Mouse (Mus musculus): ENCODE results near the gene Nadk.
A peak's percentile ranks its signal among the peaks of the same experiment; 100 is the strongest.
"Not testable (repeated sequence)": the region's sequence is repeated elsewhere in the genome, so short reads cannot be mapped to it uniquely, and the experiment has no call there.

The Nadk gene

DNA sequence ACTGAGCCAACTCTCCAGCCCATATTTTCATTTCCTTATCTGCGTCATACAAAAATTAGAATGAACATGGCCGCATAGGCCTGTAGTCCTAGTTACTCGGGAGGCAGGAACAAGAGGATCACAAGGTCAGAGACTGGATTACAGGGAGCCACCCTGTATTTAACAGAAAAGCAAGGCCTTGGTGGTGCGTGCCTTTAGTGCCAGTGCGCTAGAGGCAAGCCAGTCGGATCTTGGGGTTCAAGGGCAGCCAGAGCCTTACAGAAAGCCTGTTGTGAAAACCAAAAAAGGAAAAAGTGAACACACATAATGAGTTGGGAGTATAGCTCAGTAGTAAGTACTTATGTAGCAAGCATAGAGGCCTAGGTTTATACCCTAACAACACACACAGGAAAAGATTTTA lies 7.6 kb downstream of the Nadk start:
- DNase-seq (ENCODE audit: low spot score in 2 of 2): no peak

- DNase-seq (ENCODE audit: low spot score in 2 of 2): not testable (repeated sequence)
Observed at GRCm38 (mm10) chr4:155570315-155570714, 8.1 kb downstream of the Nadk start.

DNA sequence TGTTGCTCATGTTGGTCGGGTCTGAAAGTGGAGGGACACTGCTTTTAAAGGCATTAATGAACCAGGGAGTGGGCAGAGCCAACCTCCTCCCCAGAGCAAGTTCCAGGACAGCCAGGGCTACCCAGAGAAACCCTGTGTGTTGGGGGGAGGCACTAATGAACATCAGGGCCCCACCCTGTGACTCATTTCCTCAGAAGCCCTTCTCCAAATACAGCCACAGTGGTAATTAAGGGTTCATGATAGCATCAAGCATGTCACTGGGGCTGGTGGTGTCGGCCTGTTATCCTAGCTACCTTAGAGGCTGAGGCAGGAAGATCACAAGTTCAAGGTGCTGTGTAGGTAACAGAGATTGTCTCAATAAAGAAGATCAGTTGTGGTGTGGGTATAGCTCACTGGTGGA lies 9.3 kb downstream of the Nadk start:
- DNase-seq (ENCODE audit: low spot score in 2 of 2): no peak

- DNase-seq (ENCODE audit: low spot score in 2 of 2): no peak
Observed at GRCm38 (mm10) chr4:155573155-155573554, 11.0 kb downstream of the Nadk start.

- DNase-seq (ENCODE audit: low spot score in 2 of 2): no peak
Observed at GRCm38 (mm10) chr4:155573876-155574275, 11.7 kb downstream of the Nadk start.

DNA sequence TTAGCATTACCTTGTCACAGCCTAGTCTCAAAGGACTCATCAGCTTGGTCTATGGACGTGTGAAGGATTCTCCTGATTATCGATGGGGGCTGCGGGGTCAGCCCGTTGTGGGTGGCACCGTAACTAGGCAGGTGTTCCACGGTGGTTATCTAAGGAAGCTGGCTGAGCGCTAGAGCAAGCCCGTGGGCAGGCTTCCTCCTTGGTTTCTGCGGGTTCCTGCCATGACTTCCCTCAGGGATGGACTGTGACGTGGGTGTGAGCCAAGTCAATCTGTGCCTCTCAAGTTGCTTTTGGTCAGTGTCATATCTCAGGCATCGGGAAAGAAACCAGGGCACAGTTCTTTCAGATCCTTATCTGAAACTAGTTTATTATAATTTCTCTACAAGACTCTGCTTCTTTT lies 12.8 kb downstream of the Nadk start:
- DNase-seq (ENCODE audit: low spot score in 2 of 2): no peak

DNA sequence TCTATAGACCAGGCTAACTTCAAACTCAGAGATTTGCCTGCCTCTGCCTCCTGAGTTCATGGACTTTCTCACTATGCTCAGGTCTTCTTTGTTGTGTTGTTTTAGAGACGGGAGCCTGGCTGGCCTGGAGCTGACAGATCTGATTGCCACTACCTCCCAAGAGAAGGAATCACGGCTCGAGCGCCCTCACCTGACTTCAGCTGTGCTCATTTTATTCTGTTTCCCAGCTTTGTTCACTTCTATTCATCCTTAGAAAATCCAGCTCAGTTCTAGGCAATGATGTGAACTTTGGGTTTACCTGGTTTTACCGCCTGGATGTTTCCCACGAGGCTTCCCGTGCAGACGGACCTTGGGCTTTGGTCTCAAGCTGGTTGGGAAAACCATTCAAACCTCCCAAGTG lies 13.3 kb downstream of the Nadk start:
- no peak for DNase-seq (ENCODE audit: low spot score in 2 of 2)

DNA sequence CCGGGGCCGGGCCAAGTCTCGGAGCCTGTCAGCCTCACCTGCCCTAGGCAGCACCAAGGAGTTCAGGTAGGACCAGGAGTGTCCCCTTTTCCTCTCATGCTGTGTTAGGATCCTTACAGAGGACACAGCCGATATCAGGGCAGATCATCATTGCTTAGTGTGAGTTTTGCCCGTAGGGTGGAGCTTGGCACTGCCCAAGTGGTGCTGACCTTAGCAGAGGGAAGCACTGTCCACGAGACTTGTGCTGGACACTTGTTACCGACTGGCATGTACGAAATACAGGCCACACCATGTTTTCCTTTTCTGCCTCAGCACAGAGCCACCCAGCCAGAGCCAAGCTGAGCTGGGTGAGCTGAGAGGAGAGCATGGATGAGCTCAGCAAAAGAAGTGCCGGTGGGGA lies 15.0 kb downstream of the Nadk start:
- no peak for DNase-seq (ENCODE audit: low spot score in 2 of 2)

GRCm38 (mm10) chr4:155577741-155578140 lies 15.6 kb downstream of the Nadk start:
- DNase-seq (ENCODE audit: low spot score in 2 of 2): no peak

DNA sequence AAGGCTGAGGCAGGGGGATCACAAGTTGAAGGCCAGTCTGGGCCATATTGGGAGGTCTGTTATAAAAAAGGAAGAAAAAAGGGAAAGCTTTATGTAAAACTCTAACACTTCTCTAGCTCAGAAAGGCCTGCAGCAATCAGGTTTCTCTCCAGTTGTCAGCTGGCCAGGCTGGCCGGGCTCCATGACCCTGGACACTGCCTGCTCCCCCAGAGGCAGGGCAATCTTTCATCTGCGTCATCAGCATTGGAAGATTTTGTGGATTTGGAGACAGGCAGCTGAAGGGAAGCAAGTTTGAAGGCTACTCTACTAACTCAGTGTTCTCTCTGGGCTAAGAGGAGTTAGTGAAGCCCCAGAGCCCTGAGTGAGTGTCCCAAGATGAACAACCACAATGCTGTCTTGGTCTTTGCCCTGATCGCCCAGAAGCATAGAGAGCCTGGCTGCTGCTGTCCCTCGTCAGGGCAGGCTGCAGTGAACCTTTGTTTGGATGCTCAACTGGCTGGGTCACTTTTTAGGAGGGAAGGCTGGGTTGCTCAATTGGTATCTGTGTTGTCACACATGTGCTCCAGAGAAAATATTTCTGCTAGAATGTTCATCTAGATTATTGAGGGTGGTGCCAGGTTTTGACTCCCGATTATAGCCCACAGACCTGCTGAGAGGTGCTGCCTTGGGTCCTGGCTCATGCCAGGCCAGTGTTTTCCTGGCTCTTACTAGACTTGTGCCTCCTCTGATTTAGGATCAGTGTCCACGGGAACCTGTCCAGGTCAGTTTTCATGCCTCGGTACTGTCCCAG lies 16.4 kb downstream of the Nadk start:
- no peak for DNase-seq (ENCODE audit: low spot score in 2 of 2)

GRCm38 (mm10) chr4:155580420-155580819 lies 18.2 kb downstream of the Nadk start:
- DNase-seq (ENCODE audit: low spot score in 2 of 2): peak in 1 of 2 experiments; percentile 70

- DNase-seq (ENCODE audit: low spot score in 2 of 2): no peak
Observed at GRCm38 (mm10) chr4:155582279-155582905, 20.2 kb downstream of the Nadk start.

DNA sequence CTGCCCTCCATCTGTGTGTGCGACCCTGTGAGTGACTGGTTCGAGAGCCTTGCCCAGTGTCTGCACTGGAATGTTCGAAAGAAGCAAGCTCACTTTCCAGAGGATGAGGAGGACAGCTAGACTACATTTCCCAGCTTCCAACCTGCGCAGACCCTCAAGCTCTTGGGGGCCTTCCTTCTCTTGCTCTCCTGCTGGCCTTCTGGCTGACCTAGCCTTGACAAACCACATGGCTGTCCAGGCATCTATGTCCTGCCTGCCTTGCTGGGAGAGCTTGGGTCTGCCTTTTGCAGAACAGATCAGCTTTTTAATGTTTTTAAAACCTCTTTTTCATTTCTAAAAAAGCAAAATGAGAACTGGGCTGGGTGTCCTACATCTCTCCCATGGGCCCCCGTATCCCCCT lies 27.2 kb downstream of the Nadk start:
- no peak for DNase-seq (ENCODE audit: low spot score in 2 of 2)

DNA sequence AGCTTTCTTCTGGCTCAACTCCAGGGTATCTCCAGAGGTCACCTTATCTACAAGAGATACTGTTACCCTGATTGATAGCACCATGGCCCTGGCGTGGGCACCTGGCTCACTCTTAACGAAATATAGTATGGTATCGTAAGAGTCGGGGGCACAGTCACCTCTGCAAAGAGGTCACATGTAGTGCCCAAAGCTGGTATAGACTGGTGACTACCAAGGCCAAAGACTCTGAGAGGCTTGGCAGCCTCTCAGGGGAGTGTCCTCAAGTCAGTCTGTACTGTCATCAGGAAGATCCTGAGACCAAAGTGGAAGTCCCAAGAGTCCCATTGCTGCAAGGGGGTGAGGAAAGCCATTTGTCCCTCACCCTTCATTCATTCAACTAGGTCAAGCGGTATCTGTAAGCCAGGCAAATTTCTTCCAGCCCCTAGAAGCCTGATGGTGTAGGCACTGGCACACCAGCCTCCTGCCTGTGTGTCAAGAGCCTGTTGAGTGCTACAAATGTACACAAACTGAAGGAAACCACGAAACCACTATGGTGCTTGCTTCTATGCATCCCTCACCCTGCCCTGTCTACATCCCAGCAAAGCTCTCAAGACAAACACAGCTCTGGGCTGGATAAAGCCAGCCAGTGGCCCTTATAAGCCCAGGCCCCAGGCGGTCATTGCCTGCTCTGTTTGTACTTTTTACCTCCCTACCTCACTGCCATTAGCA lies 29.0 kb downstream of the Nadk start:
- no peak for DNase-seq (ENCODE audit: low spot score in 2 of 2)

DNA sequence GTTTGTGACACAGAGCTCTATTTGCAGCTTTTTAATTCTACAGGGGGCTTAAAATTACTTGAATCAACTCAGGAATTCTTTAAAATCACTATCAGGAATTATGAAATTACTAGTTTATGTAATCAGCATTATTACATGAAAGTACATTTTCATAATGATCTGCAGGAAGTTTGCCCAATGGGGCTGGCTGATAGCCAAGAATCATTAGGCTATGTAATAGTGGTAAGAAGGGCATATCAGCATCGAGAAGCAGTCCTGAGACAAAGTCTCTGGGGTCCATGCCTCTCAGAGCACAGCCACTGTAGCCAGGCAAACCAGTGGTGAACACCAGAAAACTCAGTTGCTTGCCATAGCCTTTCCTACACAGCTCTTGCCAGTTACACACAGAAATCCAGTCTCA lies 31.6 kb downstream of the Nadk start:
- DNase-seq (ENCODE audit: low spot score in 2 of 2): no peak

DNA sequence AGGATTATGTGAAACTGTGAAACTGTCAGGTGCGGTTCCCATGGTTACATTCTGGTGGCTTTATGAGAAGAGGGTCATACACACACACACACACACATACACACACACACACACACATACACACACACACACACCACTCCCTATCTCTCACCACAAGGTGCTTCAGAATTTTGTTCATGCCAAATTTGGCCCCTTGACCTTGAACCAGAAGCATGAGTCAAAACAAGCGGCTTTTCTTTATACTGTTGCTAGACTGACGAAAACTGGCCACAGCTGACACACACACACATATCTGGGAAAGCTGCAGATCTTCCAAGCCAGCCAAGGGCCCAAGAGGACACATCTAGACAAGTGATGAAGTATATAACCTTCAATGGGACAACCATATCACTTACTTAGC lies 33.6 kb downstream of the Nadk start:
- DNase-seq (ENCODE audit: low spot score in 2 of 2): no peak

- DNase-seq (ENCODE audit: low spot score in 2 of 2): no peak
Observed at GRCm38 (mm10) chr4:155596606-155597005, 34.4 kb downstream of the Nadk start.

DNA sequence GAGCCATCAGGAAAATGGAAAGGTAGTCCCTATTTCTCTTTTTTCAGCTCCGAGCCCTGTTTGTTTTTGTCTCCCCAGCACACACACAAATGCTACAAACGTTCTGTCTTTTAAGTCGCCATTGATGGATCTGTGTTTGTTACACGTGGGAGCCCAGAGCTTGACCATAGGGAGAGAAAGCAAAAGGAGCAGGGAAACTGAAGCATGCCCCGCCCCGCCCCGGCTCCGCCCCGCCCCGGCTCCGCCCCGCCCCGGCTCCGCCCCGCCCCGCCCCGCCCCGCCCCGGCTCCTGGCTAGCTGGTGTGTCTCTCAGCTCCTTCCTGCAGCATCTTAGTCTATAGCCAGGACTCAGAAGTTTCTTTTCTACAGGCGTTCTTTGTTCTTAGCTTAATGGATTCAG lies 36.4 kb downstream of the Nadk start:
- DNase-seq (ENCODE audit: low spot score in 2 of 2): no peak

DNA sequence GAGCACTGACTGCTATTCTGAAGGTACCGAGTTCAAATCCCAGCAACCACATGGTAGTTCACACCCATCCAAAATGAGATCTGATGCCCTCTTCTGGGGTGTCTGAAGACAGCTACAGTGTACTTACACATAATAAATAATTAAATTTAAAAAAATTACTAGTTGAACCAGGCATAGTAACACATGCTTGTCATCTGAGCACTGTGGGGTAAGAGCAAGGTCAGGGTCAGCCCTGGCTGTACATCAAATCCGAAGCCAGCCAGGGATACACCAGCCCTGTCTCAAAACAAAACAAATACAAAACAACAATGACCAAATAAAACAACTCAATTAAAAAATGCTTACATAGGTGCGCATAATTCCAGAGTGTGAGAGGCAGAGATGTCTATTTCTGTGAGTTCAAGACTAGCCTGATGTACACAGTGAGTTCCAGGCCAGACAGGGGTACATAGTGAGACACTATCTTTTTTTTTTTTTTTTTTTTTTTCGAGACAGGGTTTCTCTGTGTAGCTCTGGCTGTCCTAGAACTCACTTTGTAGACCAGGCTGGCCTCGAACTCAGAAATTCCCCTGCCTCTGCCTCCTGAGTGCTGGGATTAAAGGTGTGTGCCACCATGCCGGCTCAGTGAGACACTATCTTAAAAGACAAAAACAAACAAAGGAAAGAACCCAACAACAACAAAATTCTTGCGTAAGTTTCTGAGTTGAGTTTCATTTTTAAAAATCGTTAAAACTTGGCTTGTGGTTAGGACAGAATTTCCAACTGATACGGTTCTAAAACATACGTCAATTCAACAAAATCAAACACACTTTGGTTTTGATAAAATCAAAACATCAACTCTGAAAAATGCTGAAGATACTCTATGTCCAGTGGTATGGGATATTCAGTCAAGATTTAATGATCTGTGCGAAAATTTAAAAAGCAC lies 38.0 kb downstream of the Nadk start:
- DNase-seq (ENCODE audit: low spot score in 2 of 2): no peak

DNA sequence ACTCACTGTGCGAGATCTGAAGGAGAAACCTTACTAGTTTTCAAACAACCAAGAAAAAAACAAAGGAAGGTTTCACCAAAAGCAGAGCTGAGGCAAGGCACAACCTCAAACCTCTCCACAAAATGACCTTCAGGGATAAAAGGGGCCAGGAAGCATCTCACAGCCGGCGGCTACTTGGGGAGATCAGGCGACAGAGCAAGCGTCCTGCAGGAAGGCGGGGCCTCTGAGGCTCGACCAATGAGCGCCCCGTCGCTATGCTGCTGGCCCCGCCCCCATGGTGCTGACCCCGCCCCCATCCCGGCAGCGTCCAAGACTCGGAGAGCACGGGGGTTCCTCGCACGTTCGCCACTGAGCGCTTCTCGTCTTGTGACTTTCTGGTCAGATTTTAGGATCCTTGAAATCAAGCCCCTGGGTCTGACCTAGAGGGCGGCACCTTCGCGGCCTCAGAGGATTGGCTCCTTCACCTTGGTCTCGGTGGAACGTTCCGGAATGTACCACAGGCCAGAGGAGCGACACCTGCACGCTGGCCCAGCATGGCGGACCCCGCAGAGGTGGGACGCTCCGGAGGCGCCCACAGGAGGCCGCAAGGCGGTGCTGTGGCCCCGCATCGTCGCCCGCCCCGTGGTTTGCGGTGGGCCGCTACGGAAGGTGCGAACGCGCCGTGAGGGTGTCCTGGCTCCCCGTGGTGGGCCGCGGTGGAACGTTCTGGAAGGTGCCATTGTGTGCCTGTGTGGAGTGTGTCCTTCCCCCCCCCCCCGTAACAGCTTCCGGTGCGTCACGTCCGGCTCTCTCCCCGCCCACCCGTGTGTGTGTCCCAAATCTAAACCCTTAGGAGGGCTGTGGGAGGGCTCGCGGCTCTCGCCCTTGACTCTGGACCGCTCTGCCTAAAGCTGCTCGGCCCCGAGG lies 39.2 kb downstream of the Nadk start, which contains the start of gene Slc35e2:
Slc35e2 (plus strand) TSS at position 326 of the 906 bp plus-strand sequence.
- peak; percentile 94 to 95 for DNase-seq (ENCODE audit: low spot score in 2 of 2)

- DNase-seq (ENCODE audit: low spot score in 2 of 2): no peak
Observed at GRCm38 (mm10) chr4:155601997-155602456, 39.8 kb downstream of the Nadk start.
